ENCODE assay signal across 18 mouse cellular contexts in the genomic region with DNA sequence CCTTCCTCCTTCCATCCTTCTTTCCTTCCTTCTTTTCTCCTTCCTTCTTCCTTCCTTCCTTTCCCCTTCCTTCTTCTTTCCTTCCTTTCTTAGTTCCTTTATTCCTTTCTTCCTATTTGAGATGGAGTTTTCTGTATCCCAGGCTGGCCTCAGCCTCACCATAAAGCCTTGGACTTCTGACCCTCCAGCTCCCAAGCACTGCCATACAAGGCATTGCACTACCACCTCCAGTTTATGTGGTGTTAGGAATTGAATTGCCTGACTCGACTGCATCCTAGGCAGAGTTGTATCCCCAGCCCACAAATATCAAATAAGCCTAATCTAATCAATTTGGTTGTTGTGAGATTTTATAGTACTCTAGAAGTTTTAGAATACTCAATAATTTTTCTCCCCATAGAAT. TPM values are rescaled to one million over a fixed set of nuclear protein-coding genes. Genes with fewer than 3 reads are reported as not detected.
A peak's percentile ranks its signal among the peaks of the same experiment; 100 is the strongest.
DNase-seq lines count a peak whose midpoint lies in the region; ATAC-seq and TF ChIP-seq lines count a peak whose summit lies in the region.
"Had no signal": no experiment of that assay in that cellular context is flagged by ENCODE, and none has a peak within 500 bp of the region (broad histone marks: within the 10 kb centered on the region; RNA-seq: fewer than 3 reads in every experiment).

No protein-coding gene starts in this region.

- no peak overlapping the region for H3K4me3 ChIP-seq in liver, adult 2 months (ENCODE audit: insufficient read depth, low read depth, low read length)
- no peak overlapping the region for H3K4me3 ChIP-seq in liver, embryonic 12.5 days
- no peak overlapping the region for H3K4me3 ChIP-seq in intestine, embryonic 16.5 days (ENCODE audit: low read length)
- H3K4me3 ChIP-seq: embryonic facial prominence, embryonic 10.5 days; embryonic facial prominence, embryonic 12.5 days; forebrain, embryonic 13.5 days had no signal

- no peaks in the 10 kb centered on the region for H3K36me3 ChIP-seq in liver, adult 2 months (ENCODE audit: control insufficient read depth, insufficient read depth, low read length)
- no peaks in the 10 kb centered on the region for H3K36me3 ChIP-seq in liver, embryonic 12.5 days
- no peaks in the 10 kb centered on the region for H3K36me3 ChIP-seq in intestine, embryonic 16.5 days (ENCODE audit: control insufficient read depth, insufficient read depth, low read length)
- H3K36me3 ChIP-seq: embryonic facial prominence, embryonic 10.5 days; embryonic facial prominence, embryonic 12.5 days had no signal

- TF ChIP-seq CTCF in liver, adult 2 months (IDR thresholded peaks at IDR 0.05; ENCODE audit: low read depth, low read length) = no peak

- H3K79me2 ChIP-seq in liver, adult 2 months (ENCODE audit: control insufficient read depth, insufficient read depth, low read length) = peaks cover 32% of the 10 kb centered on the region

- H3K4me1 ChIP-seq in liver, adult 2 months (ENCODE audit: control insufficient read depth, insufficient read depth, low read length) = peaks cover 50% of the 10 kb centered on the region
- H3K4me1 ChIP-seq in liver, embryonic 12.5 days = no peaks in the 10 kb centered on the region
- peaks cover 9% of the 10 kb centered on the region for H3K4me1 ChIP-seq in intestine, embryonic 16.5 days (ENCODE audit: control insufficient read depth, insufficient read depth, low read length)

- 30% methylated on average over 1 of the region's 1 CpGs for WGBS in liver, adult 2 months
- WGBS in liver, embryonic 12.5 days (ENCODE audit: insufficient replicate concordance) = 50% methylated on average over 1 of the region's 1 CpGs
- WGBS in intestine, embryonic 16.5 days = 52% methylated on average over 1 of the region's 1 CpGs

- H3K9me3 ChIP-seq in liver, embryonic 12.5 days (replicated peaks) = no peaks in the 10 kb centered on the region
- no peaks in the 10 kb centered on the region for H3K9me3 ChIP-seq in intestine, embryonic 16.5 days (ENCODE audit: control insufficient read depth, low read length)
- H3K9me3 ChIP-seq: embryonic facial prominence, embryonic 10.5 days; embryonic facial prominence, embryonic 12.5 days; forebrain, embryonic 13.5 days had no signal

- peak overlapping the region; percentile 54 for H3K27ac ChIP-seq in liver, adult 2 months (replicated peaks; ENCODE audit: insufficient read depth, low read depth, low read length)
- H3K27ac ChIP-seq in liver, embryonic 12.5 days = no peak overlapping the region
- H3K27ac ChIP-seq in intestine, embryonic 16.5 days (ENCODE audit: low read length) = no peak overlapping the region
- H3K27ac ChIP-seq: embryonic facial prominence, embryonic 10.5 days; embryonic facial prominence, embryonic 12.5 days; forebrain, embryonic 13.5 days had no signal

- no peak for TF ChIP-seq POLR2A in liver, adult 2 months (IDR thresholded peaks at IDR 0.05; ENCODE audit: extremely low read depth, insufficient read depth, low read length)

- no peak overlapping the region for H3K4me2 ChIP-seq in liver, embryonic 12.5 days
- H3K4me2 ChIP-seq in intestine, embryonic 16.5 days (ENCODE audit: low read depth, low read length) = no peak overlapping the region
- H3K4me2 ChIP-seq: embryonic facial prominence, embryonic 12.5 days; forebrain, embryonic 13.5 days had no signal

- no peaks in the 10 kb centered on the region for H3K27me3 ChIP-seq in liver, adult 2 months (ENCODE audit: control insufficient read depth, insufficient read depth, low read length)
- no peaks in the 10 kb centered on the region for H3K27me3 ChIP-seq in liver, embryonic 12.5 days (replicated peaks)
- no peaks in the 10 kb centered on the region for H3K27me3 ChIP-seq in intestine, embryonic 16.5 days (replicated peaks; ENCODE audit: control insufficient read depth, insufficient read depth, low read length)
- H3K27me3 ChIP-seq: embryonic facial prominence, embryonic 12.5 days; forebrain, embryonic 13.5 days had no signal

- H3K9ac ChIP-seq in liver, adult 2 months (ENCODE audit: low read depth, low read length) = no peak overlapping the region
- H3K9ac ChIP-seq in liver, embryonic 12.5 days = no peak overlapping the region
- H3K9ac ChIP-seq in intestine, embryonic 16.5 days (ENCODE audit: low read depth, low read length) = no peak overlapping the region
- H3K9ac ChIP-seq: embryonic facial prominence, embryonic 12.5 days; forebrain, embryonic 13.5 days had no signal

- no peak for DNase-seq in liver, adult 2 months (ENCODE audit: extremely low read depth, low read depth, low spot score)
- no peak for DNase-seq in adrenal gland, adult (ENCODE audit: inconsistent age in 2 of 2, low spot score in 1 of 2)
- no peak for DNase-seq in ovary, postnatal 14 days (ENCODE audit: low spot score)
- DNase-seq: adrenal gland, adult 8-10 months; adrenal gland, postnatal 14 days; adrenal gland, postnatal 36 days; cerebellum, adult 11-12 months; cerebellum, adult 2 months; cerebellum, adult 9-10 months; cerebellum, postnatal 10 days; cerebellum, postnatal 25 days had no signal

- ATAC-seq in liver, embryonic 12.5 days = no peak
- peak; percentile 81 for ATAC-seq in intestine, embryonic 16.5 days
- ATAC-seq: forebrain, embryonic 13.5 days; forebrain, embryonic 16.5 days had no signal

RNA-seq across cellular contexts. Expression of gene Arhgap42, which starts 14.1 kb away (rescaled TPM):
- total RNA-seq in liver, adult 2 months (2014; rRNA removed) = 28.1 and 30.1 TPM in 2 replicates
- 20.3 and 21.8 TPM in 2 replicates for polyA plus RNA-seq in liver, adult 2 months (2012; rRNA removed)
- 10.6 and 11.6 TPM in 2 replicates for polyA plus RNA-seq in liver, embryonic 12.5 days (2016; fragmentation: Nextera tagmentation; extraction: Ambion mirVana)
- polyA plus RNA-seq in intestine, embryonic 16.5 days (2015; fragmentation: Nextera tagmentation; extraction: Ambion mirVana) = 28.9 and 30.5 TPM in 2 replicates
- total RNA-seq: MEL had no signal
